Mouse (Mus musculus) gastrocnemius, postnatal 36 days (tissue): ENCODE data around the gene Nfe2l2. TPM values are rescaled to one million over a fixed set of nuclear protein-coding genes. Genes with fewer than 3 reads are reported as not detected.
"Not testable (repeated sequence)": the region's sequence is repeated elsewhere in the genome, so short reads cannot be mapped to it uniquely, and the experiment has no call there.

Source experiments
- DNase-seq, 2 experiments: peaks; one replicate each; pipeline ENCODE4 v3.0.0; 2022
- intact Hi-C: fragments of 180-260 bp; cut with DNase I; formaldehyde crosslinking; loops from one replicate; pipeline ENCODE4 v1.15.1; 2025
- total RNA-seq, 2 experiments: library from RNA; stranded (reverse); gene quantifications; 2 replicates each; pipeline ENCODE4 v1.2.3; 2021

The Nfe2l2 gene
- total RNA-seq, 2 experiments from 2014 or later = 33.2 to 40.3 TPM

DNA sequence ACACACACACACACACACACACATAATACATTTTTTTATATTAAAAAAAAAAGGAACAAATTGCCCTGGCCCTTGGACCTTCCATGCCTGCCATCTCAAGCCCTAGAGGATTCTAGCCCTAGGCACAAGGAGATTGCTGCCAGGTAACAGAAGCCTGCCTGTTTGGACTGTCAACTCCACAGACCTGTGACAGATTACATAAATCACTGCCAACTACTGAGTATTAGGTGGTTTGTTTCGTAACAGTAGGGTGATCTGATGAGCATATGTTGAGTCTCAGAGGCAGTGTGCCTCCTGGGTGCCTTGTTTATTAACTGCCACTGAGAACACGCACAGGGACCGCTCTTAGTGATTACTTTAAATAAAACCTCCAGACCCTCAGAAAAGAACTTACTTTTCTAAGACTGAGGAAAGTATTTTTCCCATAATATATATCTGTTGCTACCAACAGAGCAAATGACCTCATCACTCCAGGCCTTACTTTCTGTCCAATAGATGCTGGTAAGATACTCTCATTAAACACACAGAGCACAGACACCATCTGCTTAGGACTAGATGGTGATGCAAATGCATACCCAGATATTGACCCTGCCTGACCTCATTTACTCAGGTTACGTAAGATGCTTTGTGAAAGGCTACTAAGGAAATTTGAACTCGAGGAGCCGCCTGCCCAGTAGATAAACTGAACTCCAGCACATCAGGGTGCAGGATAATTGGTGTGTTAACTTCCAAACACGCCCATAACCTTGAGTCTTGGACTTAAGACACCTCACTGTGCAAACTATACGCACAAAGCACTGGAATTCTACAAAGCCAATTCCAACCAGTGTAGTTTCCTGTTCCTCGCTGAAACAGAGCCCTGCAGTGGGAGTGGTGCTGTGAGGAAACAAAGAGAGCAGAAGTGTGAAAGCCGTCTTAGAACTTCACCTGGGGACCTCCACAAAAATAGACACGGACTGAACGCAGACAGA, 11.9 kb upstream of the Nfe2l2 start:
- intact Hi-C loops = no loop called here
- no peak for DNase-seq

DNA sequence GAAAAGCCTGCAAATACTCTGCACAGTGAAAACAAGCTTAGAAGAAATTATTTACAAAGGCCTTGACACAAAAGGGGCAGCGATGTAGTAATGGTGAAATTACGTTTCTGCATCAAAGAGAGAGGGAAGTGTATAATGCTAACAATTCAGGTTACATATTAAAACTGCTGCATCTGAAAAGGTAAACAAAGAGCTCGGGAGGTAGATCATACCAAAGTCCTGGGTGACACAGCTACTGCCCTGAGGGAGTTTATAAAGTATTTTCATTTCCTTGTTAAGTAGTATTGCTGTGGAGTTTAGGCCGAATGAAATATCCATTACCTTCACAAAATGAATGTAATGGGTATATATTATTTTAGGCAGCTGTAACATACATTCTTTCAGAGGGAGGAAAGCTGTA, 10.3 kb upstream of the Nfe2l2 start:
- DNase-seq = no peak
- intact Hi-C loops = no loop called here

DNA sequence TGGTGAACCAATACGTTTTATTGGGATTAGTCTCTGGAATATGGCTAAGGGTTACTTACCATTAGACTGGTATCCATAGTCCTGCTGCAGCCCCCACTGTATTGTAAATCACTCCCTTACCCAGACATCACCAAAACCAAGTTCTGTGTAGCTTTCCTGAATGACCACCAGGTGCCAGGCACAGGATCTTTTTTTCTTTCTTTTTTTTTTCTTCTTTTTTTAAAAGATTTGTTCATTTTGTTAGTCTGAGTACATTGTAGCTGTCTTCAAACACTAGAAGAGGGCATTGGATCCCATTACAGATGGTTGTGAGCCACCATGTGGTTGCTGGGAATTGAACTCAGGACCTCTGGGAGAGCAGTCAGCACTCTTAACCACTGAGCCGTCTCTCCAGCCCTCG, 8.6 kb upstream of the Nfe2l2 start:
- intact Hi-C loops = no loop called here

DNA sequence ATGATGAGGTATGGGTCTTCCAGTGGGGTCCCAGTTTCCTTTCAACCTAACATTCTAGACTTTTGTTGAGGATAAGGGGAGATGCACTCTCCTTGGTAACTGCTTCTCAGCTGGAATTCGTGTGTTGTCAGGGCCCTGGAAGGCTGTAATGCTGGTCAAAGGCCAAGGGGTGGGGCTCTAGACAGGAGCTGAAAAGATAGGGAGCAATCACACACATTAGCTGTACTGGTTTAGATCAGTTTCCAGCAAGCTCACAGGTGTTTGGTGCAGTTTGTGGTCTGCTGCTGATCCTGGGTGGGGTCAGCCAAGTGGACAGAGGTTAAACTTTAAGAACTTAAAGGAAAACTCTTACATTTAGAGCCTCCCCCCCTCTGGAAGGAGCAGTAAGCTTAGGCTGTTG, 3.0 kb upstream of the Nfe2l2 start:
- intact Hi-C loops = loop anchor here (2.0 kb wide), 1 partner anchor 69 kb away; no protein-coding TSS in a partner anchor
- DNase-seq = no peak

More for the DNA sequence above, 8.6 kb upstream of the Nfe2l2 start:
- no peak for DNase-seq

DNA sequence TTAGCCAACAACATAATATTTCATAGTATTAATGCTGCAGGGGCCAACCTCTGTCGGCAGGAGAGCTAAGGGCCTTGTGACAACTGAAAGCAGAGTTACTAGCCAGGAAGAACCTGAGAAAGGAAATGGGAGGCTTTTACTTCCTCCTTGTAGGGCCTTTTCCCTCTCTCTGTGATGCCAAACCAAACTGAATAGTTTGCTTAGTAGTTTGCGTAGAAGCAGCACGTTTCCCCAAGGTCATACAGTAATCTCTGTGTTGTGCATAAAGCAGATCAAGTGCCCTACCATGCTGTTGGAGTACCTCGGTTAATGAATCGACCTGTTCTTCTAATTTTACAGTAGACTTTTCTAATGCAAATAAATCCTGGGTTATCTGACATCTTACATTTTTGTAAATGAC, 2.0 kb upstream of the Nfe2l2 start:
- intact Hi-C loops = loop anchor here (2.0 kb wide), 1 partner anchor 70 kb away; no protein-coding TSS in a partner anchor
- no peak for DNase-seq

DNA sequence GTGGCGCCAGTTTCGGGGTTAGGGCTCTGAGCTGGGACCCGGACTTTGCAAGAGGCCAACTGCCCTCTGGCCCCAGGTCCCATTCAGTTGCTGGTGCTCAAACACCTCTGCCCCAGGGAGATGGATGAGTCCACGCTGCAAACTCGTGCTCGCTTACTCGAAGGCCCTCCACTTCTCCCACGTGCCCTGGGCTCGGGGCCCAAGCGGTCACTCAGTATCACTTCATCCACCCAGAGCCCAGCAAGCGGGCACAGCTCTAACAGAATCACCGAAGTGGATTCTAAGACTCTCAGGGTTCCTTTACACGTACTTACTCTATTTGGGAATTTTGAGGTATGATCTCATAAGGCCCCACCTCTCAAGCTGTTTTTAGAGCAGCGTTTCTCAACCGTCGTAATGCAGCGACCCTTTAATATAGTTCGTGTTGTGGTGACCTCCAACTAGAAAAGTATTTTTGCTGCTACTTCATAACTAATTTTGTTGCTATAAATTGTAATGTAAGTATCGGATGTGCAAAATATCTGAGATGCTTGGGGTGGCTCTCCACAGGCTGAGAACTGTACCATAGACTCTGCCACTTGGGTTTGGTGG, 816 bp upstream of the Nfe2l2 start:
- intact Hi-C loops = no loop called here
- peak in 1 of 2 experiments; percentile 46 for DNase-seq

DNA sequence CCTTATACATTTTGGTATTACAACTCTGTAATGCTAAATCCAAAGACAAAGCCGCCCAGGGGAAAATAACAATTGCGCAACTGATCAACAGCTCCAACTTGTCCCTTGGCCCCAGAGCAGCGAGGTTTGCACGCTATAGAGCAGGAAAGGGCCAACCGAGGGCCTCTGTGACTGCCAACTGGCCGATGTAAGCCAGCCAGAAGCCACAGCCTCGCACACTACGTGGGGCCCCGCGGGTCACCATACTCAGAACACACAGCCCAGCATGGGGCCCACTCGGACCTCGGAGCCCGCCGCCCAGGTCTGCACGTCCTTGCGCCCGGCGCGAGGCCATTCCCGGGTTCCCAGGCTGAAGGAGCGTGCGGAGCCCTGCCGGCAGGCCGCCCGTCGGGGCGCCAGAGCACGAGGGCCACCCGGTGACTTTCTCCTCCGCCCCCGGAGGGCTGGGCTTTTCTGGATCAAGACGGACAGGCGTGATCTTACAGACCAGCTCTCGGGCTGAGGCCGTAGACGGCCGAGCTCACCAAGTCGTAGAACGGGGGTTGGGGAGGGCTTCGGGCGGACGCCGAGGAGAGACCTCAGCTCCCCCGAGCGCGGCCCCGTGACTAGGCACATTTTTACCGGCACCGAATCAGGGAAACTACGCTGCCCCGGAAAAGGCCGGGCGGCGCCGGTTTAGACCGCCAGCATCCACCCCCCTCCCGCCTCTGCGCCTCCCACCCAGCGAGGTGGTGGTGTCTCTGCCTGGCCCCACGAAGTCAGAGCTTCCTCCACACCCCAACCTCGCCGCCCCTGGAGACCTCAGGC, 863 bp downstream of the Nfe2l2 start:
- peak; percentile 90 to 92 for DNase-seq
- intact Hi-C loops = loop anchor here (1.0 to 2.0 kb wide), 2 partner anchors 19 to 44 kb away; partner anchors contain the start of gene Hnrnpa3

DNA sequence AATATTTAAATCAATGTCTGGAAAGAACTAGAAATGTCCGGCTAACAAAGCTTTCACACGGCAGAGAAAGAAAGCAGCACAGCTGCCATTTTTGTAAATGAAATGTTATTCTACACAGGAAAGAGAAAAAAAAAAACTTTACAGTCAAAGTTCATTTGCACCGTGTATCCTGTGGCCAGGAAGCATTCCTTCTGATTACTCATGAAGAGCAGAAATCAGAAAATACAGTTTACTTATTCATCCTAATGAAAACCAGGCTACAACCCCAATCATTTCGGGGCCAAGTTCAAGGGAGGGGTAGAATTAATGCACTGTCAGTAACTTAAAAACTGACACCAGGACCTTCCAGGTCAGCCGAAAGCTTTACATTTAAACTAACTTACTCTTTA, 1.9 kb downstream of the Nfe2l2 start:
- no peak for DNase-seq

DNA sequence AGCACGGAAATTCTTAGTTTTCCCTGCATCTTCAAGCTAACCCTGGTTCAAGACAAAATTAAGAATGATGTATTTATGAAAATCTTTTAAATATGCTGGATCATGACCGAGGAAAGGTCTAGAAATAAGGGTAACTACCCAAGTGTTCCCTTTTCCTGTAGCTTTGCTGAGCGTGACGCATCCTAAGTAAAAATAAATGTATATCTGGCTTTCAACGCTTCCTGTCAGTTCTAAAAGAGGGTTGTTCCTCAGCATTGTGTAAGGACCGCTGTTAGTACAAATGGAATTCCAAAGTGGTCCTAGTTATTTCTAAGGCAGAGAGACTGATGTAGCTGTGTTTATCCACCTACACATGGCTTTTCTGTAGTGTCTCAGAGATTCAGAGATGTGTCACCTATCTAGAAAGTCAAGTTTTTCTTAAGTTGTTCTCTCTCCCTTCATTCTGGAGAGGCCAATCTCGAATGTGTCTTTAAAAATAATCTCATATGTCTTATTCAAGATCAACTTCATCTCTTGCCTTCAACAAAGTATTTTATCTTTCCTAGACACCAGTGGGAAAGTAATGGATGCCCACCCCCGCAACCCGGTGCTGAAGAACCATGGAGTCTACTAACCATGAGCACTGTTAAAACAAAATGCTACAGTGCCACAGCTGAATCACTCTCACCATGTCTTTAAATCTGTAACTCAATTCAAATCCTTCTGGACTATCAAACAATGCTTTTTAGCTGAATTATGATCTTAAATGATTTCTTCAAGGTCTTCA, 2.4 kb downstream of the Nfe2l2 start:
- intact Hi-C loops = loop anchor here (2.0 kb wide), 1 partner anchor 17 kb away; no protein-coding TSS in a partner anchor
- DNase-seq = no peak

More for the DNA sequence above, 1.9 kb downstream of the Nfe2l2 start:
- intact Hi-C loops = loop anchor here (2.0 kb wide), 1 partner anchor 18 kb away; no protein-coding TSS in a partner anchor

DNA sequence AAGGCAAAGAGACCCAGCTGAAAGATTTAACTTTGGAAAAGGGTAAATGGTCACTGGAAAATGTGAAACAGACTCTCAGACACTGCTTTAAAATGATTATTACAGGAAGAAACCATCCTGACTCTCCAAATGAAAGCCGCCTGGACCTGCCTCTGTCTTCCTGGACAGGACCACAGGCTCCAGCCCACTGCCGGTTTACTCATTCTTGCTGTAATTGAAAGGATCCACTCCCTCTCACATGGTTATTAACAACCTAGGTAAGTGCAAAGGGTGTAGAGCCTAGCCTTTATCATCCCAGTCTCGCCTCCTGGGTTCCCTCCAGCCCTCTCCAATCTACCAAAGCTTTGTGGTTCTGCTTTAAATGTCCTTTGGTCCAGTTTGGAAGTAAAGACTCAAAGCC, 3.2 kb downstream of the Nfe2l2 start:
- intact Hi-C loops = no loop called here
- DNase-seq = no peak

DNA sequence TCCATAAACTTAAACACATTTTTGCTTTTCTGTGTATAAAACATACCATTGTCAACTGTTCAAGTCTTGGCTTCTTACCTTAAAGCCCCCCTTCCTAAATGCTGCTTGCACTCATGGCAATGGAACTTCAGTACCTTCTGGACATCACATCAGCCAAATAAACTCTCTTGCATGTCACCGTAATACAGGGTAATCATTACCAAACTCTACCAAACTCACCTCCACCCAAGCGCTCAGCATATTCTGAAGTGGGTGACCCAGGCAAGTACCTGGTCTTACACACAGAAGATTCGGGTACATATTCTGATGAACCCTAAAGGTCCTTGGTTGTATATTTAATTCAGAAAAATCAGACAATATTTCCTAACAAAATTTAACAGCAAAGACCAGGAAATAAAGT, 3.9 kb downstream of the Nfe2l2 start:
- no peak for DNase-seq
- intact Hi-C loops = no loop called here

DNA sequence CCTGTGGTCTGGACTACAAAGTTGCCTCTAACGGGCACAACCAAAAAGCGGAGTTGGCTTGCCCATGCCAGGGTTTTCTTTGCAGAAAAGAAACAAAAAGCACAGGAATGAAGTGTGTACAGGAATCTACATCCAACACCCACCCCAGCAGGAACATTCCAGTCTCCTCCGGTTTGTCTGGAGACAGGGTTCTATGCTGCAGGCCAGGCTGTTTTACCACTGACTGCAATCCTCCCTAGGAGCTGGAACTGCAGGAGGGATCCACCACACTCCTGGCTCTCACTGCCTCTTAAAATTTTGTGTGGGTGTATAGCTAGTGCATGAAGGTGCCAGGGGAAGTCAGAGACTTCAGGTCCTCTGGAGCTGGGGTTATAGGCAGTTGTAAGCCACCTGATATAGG, 5.6 kb downstream of the Nfe2l2 start:
- intact Hi-C loops = no loop called here
- no peak for DNase-seq

DNA sequence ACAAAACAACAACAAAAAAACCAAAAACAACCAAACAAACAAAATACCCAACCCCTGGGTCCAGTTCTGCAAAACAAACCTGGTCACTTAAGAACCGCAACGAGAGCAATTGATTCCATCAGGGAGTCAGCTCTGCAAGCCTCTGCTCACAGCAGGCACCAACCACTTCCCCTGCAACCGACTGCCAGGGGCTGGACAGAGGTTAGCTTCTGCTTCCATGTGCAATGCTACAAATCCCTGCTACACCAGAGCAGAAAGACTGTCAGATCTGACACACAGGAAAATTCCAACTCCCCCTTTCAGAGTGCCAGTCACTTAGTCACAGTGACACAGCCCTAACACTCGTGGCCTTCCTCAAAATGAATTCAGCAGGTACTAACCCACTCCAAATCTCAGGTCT, 6.4 kb downstream of the Nfe2l2 start:
- DNase-seq = no peak
- intact Hi-C loops = no loop called here

DNA sequence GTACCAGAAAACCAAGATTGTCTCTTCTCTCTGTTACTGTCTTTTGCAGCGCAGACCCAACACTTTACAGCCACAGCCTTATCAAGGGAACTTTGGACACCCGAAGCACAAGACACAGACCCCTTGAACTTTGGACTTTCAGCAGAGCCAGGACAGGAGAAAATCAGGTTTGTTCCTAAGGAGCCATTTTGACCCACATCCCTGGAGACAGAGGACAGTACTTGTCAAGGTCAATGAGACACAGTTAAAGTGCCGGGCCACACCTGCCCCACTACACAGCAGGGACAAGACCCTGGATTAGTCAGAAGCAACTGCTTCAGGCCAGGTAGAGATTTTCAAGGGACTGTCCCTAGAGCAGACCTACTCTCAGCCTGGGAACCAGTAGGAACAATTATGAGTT, 7.2 kb downstream of the Nfe2l2 start:
- no peak for DNase-seq
- intact Hi-C loops = no loop called here

DNA sequence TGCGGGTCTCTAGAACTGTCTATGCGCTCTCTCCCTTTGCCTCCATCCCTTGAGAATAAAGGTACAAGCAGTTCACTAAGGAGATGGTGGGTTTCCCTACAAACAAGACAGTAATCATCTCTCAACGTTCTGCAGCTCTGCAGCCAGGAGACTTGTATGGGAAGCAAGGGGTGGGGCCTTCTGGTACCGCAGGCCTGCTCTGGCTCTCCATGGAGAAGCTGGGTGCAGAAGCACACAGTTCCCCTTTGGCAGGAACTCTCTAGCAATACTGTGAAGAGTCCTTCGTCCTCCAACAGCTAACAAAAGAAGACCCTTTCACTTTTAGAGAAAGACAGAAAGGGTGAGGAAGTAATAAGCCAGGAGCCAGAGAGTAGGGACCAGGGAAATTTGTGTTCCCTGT, 8.1 kb downstream of the Nfe2l2 start:
- no peak for DNase-seq

DNA sequence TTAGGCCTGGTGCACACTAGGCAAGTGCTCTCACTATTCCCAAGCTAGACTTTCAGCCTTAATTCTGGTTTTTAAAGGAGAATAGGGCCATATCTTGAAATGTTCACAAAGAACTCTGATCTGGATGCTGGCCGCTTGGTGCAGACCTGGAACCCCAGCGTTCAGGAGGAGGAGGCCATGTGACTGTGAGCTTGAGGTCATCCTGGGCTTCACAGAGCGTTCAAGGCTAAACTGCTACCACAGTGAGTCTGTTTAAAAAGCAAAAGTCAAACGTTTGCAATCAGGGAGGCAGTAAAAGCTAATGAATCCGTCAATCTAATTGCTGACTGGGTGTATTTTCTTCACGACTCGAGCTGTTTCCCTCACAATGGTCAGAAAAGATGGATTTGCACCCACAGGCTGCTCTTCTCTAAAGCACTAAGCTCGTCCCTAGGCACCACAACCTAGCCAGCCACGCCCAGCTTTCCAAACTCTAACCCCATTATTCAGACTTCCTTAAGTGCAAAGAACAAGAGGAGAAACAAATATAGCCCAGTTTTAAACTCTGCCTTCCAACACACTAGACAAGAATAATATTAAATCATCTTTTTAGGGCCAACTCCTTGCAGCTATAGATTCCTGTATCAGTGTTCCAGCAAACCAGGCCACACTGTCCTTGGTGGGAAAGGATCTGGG, 8.6 kb downstream of the Nfe2l2 start:
- intact Hi-C loops = no loop called here
- no peak for DNase-seq

More for the DNA sequence above, 8.1 kb downstream of the Nfe2l2 start:
- intact Hi-C loops = no loop called here

DNA sequence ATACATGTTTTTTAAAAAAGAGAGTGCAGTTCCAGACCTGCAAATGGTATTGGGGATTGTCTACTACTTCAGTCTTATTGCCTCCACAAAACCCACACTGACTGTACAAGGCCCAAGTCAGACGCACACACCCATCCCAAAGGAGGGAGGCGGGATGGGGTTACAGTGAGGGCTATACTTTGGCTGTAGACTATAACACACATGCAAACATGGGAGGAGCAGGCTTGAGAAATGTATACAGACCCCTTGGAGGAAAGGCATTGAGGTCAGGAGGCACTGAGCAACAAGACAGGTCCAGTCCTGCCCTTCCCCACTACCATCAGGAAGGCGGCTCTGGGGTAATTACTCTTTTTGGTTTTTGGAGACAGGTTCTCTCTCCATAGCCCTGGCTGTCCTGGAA, 9.5 kb downstream of the Nfe2l2 start:
- intact Hi-C loops = not testable (repeated sequence)

DNA sequence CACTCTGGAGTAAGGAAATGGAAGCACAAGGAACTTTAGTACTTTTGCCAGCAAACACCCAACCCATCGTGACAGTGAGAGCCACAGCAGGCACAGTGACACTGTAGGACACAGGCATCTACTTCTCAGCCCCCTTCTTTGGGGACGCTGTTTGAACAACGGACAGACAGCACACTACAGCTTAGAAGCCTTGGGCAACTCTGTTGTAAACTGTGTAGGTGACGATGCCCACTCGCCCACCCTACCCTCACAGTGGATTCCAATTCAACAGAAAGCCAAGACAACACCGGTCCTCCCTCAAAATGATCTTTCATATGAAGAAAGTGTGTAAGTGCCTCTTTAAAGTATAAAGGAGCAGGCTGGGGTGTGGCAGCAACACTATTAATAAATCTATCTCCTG, 12.1 kb downstream of the Nfe2l2 start:
- intact Hi-C loops = no loop called here
- DNase-seq = no peak

More for the DNA sequence above, 9.5 kb downstream of the Nfe2l2 start:
- DNase-seq = not testable (repeated sequence)

DNA sequence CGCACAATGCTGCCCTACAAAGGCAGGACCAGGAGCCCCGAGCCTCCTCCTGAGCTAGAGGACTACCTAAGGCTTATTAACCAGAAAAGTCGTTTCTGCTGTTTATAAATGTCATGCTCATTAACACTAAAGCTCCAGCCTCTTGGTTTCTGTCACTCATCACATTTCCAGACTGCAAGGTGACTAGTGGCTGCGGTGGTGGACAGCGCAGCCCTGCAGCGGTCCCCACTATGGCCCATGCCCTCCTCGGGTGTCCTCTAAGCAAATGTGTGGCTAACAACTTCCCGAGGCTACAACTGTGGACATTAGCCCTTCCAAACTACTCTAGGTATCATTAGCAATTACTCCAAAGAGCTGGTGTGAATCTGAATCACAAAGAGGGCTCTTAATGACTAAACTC, 13.1 kb downstream of the Nfe2l2 start:
- DNase-seq = no peak
- intact Hi-C loops = no loop called here
